Mouse (Mus musculus) spleen, adult 18-20 months (tissue): ENCODE results near the gene Ppp1r11.

Experiments
- DNase-seq, 2 experiments: peaks; one replicate each; pipeline ENCODE4 v3.0.0; 2022; ENCODE audit warnings: mixed read lengths in 2 of 2

Gene Ppp1r11

DNA sequence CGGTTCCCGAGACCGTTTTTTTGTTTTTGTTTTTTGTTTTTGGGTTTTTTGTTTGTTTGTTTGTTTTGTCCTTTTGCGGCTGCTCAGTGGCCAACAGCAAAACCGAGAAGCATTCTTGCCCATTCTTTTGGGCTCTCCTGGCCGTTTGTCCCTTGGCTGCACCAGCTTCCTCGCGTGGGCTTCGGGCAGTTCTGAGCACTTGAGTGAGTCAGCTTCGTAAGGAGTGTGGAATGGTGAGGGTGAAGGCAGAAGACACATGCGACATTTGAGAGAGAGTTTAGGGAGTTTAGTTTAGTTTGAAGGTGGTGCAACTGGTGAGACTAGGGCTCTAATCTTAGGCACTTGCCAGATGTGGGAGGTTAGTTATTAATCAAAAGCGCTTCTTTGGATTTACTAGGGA lies 7.3 kb upstream of the Ppp1r11 start:
- DNase-seq: no peak

GRCm38 (mm10) chr17:36957999-36958743 lies 6.6 kb upstream of the Ppp1r11 start, which contains the start of the genes Znrd1 and Znrd1as:
Znrd1 (minus strand) TSS chr17:36958559.
Znrd1as (plus strand) TSS chr17:36958592.
- DNase-seq: peak; percentile 75 to 80

DNA sequence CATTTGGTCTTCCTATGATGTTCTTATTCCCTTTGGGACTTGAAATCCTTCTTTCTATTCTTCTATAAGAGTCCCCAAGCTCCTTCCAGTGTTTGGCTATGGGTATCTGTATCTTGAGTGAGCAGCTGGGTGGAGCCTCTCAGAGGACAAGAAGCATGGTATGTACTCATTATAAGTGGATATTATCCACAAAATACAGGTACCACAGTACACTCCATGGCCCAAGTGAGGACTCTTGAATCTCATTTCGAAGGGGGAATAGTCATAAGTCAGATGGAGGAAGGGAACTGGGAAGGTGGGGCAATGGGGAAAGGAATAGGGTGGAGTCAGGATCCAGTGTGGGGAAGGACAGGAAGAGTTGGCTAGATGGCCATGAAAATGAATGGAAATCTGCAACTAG lies 1.5 kb upstream of the Ppp1r11 start:
- DNase-seq: no peak

- DNase-seq: no peak
Observed at GRCm38 (mm10) chr17:36952631-36953030, 1.1 kb upstream of the Ppp1r11 start.

DNA sequence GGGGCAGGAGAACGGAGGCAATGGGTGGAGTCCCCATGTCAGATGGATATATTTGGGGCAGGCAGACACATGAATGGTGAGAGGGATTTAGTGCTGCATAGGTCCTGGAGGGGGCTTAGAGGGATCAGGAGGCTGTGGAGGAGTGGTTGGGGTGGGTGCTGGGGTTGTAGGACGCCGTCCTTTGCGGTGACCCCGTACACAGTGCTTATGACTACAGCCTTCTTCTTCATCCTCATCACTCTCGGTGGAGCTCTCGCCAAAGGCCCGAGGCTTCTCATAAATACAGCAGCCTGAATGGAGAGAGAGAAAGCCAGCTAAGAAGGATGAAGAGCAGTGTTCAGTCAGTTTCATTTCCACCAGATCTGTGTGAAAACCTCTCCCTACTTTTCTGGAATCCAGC lies 2.3 kb downstream of the Ppp1r11 start:
- no peak for DNase-seq

GRCm38 (mm10) chr17:36948286-36948685 lies 3.3 kb downstream of the Ppp1r11 start:
- no peak for DNase-seq

DNA sequence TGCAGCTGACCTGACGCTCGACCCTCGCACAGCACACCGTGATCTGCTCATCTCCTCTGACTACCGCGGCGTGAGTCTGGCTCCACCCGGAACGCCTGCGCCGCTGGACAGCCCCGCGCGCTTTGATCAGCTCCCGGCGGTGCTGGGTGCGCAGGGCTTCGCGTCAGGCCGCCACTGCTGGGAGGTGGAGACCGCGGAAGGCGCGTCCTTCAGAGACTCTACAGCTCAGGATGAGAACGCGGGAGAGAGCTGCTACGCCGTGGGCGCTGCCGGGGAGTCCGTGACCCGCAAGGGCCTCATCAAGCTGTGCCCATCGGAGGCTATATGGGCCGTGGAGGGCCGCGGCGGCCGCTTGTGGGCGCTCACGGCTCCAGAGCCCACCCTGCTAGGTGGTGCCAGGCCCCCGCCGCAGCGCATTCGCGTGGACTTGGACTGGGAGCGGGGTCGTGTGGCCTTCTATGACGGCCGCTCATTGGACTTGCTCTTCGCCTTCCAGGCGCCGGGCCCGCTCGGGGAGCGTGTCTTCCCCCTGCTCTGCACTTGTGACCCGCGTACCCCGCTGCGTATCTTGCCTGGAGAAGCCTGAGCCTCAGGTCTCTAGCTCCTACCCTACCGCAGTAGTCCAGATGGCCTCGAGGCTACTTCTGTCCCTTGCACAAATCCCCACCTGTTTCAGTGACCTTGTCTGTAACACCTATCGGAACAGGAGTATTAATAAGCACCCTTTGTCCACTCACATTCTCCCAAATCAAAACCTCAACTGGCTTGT lies 4.3 kb downstream of the Ppp1r11 start:
- peak in 1 of 2 experiments; percentile 38 for DNase-seq

- DNase-seq: no peak
Observed at GRCm38 (mm10) chr17:36944121-36944775, 7.3 kb downstream of the Ppp1r11 start.

DNA sequence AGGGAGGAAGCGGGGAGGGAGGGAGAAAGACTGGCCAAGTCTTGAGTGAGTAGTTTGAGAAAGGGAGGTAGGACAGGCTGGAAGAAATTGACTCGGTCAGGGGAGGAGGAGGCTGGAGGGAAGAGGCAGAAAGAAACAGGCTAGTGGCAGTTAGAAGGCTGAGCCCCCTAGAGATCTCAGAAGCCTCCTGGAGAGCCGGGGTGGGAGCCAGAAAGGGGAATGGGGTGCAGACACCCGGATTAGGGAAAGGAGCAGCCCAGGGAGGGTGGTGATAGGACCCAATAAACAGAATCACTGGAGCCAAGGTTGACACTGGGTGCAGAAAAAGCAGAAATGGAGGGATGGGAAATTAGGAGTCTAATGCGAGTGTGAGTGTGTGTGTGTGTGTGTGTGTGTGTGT lies 7.8 kb downstream of the Ppp1r11 start:
- no peak for DNase-seq

GRCm38 (mm10) chr17:36942791-36943471 lies 8.6 kb downstream of the Ppp1r11 start, which contains the start of gene Rnf39:
Rnf39 (plus strand) TSS chr17:36942918.
- no peak for DNase-seq

DNA sequence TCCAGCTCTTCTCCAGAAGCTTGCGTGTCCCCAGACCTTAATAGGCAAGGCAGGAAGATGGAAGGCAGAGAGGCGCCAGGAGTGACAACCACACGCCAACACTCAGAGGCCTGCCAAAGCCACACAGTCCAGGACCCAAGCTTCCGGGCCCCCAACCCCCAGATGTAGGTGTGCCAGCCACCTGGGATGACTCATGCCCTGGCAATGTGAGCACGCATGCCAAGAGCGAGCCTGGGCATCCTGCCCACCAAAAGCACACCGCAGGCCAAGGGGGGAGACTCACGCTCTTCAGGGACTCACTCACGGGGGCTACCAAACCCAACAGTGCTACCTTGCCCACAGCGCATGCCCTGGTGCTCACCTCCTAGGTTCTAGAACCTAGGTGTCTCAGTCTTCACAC lies 9.2 kb downstream of the Ppp1r11 start:
- no peak for DNase-seq

DNA sequence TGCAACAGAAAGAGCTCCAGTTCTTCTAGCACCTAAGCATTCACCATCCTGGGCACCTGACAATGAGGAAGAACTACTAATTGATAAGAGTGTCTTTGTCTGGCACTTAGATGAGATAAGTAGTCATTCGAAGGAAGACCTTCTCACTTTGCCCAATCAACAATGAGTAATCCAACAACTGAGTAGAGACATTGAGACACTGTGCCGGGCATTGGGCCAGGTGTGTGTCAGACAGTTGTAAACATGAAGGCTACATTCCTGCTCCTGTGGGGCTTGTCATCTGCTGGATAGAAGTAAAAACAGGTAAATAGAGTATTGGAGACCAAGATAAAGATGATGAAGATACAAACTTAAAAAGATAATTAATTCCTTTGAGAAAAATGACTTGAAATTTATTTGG lies 13.5 kb downstream of the Ppp1r11 start:
- DNase-seq: no peak

DNA sequence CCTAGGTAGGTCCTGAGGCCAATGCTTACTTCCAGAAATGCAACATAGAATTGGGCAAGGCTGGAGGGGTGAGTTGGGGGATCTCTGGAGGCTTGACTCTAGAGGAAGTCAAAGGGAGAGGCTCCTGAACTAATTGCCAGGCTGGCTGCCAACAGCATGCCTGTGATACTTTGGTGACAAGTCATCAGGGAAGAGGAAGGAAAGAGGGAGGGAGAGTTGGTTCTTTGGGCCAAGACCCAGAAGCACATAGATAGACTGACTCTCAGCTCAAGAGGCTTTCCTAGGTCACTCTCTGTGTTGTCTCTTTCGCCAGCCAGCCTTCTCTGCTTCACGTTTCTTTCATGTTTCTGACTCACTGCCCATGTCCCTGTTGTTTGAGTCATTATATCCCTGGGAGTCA lies 19.7 kb downstream of the Ppp1r11 start:
- DNase-seq: no peak

- DNase-seq: no peak
Observed at GRCm38 (mm10) chr17:36931130-36931529, 20.4 kb downstream of the Ppp1r11 start.

DNA sequence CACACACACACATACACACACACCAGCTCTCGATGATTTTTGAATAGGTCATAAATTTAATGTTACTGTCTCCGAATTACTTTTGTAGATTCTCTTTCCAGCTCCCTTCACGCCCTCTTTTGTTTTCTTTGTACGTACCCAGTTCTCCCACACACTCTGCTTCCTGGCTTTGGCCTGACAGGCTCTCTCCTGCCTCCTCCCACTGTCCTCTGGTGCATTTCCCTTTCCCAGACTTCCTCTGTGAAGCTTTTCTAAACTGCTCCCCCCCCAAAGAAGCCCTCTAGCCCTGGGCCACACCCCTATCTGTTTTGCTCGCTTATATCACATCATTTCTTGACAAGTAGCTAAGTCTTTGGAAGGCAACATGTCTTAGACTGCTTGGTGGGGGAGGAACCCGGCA lies 21.3 kb downstream of the Ppp1r11 start:
- DNase-seq: no peak

DNA sequence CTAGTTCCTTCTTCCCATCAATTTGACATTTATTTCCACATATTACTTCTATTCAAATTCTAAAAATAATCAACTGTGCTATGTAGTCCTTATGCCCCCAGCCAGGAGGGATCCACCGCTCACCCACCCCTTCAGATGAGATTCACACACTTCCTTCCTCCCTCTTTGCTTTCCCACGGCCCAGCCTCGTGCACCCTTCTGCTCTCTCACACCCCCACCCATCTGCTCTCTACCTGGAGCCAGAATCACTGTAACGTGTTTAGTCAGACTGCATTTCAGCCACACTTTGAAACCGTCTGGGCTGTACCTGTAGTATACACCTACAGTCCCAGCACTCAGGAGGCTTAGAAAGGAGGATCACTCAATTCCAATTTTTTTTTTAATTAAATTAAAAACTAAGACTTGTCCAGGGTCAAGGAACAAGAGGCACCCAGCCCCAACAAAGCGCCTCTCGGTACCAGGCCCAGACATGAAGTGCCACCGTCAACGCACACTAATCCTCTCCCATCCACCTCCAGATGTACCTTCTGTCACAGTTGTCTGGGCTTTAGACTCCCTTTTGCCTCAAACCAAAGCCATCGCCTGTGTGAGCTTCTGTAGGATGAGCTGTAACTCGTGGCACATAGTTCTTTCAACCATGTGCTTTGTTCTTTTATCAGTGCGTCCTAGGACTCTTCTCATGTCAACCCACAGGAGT lies 22.2 kb downstream of the Ppp1r11 start:
- no peak for DNase-seq

- no peak for DNase-seq
Observed at GRCm38 (mm10) chr17:36927496-36928120, 23.9 kb downstream of the Ppp1r11 start.

DNA sequence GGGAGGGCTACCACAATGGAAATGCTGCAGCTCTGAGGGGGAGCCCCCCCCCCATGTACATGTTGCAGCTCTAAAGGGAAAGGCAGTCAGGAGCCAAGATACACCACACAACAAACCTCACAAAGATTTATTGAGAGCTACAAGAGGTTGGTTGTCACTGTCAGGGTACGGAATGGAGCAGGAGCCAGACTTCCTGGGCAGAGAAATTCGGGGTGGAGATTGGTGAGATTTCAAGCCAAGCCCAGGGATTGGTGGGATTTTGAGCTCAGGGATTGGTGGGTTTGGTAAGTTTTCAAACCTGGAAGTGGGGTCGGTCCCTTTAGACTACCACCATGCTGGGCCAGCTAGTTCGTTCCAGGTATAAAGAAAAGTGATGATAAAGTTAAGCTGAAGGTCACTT lies 28.1 kb downstream of the Ppp1r11 start:
- no peak for DNase-seq

DNA sequence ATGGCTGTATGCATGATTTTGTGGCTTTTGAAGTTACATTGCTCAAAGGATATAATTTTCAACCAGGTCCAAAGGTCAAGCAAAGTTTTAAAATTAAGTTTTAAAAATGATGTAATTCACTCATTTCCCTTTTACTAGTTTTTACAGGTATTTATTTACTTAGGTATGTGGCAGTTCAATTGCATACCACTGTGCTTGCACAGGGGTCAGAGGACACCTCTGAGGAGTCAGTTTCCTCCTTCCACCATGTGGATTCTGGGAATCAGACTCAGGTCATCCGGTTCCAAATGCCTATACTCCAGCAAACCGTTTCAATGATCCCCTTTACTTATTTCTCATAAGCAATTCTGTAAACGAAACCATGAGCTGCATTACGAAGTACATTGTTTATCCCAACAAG lies 28.8 kb downstream of the Ppp1r11 start:
- no peak for DNase-seq

DNA sequence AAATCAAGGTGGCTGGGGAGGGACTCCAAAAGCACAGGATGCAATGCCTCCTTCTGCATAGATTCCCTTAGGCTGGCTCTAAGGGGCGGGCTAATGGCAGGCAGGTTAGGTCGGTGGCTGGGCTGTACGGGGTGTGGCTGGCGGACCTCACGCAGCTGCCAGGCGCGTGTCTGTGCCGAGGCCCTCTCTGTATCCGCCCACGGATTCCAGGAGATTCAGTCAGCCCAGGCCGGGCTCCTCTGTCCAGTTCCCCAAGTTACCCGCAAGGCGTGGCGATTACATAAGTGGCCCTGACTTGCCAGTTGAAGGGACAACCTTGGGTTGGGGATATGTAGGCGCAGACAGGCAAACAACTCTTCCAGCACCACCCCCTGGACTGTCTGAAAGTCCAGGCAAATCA lies 31.3 kb downstream of the Ppp1r11 start:
- no peak for DNase-seq

GRCm38 (mm10) chr17:36915076-36915475 lies 36.5 kb downstream of the Ppp1r11 start:
- peak in 1 of 2 experiments; percentile 61 for DNase-seq

DNA sequence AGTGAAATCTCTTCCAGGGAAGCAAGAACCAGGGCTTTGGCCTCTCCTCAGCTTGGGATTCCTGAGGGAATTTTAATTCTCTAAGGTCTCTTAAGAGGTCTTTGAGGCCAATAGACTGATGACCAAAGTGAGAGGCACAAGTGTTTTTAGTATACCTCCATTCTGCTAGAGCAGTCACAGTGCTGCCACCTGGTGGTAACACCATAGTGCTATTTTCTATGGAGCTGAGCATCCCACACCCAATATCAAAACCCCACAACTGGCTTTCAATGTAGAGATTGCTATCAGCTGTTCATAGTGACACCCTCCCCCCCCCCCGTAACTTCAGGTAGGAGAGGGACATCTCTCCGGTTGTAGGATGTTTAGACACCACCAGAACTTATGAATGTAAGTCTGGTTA lies 37.4 kb downstream of the Ppp1r11 start:
- peak; percentile 13 to 78 for DNase-seq
